Mouse (Mus musculus): ENCODE data around the gene Htr5b. TPM values are rescaled to one million over a fixed set of nuclear protein-coding genes. Genes with fewer than 3 reads are reported as not detected.

Gene Htr5b
- polyA plus RNA-seq, 1 experiment: not detected

GRCm38 (mm10) chr1:121546844-121547243, 18.6 kb upstream of the Htr5b start:
- no peak for TF ChIP-seq GATA1 (IDR thresholded peaks at IDR 0.05; ENCODE audit: low read length)
- TF ChIP-seq TAL1 (IDR thresholded peaks at IDR 0.05; ENCODE audit: low read length): no peak
- Histone ChIP-seq H3K36me3 (ENCODE audit: control insufficient read depth) (peaks cover 13% of the 10 kb centered on the region), H3K9me3 (ENCODE audit: control insufficient read depth, low read length) (peaks cover 7% of the 10 kb centered on the region), H3K27me3 (ENCODE audit: control insufficient read depth) (no peaks in the 10 kb centered on the region), H3K4me1 (ENCODE audit: control insufficient read depth) (peaks cover 13% of the 10 kb centered on the region), H3K4me3 (replicated peaks) (no peak overlapping the region)

DNA sequence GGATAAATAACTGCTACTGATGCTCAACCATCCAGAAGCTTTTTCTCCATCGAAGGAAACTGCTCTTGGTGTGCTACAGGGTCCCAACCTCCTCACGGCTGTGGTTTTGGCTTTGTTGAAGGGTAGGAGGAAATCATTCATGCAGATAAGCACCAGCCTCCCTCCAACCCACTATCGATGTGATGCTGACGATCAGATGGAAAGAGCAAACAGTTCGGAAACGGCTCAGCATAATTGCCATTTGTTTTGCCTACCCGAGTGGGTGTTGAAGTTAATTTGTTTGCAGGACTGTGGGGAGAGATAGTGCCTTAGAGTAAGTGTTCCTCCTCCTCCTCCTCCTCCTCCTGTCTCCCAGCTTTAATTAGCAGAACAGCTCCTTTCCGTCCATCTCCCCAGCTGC, 12.1 kb upstream of the Htr5b start:
- H3K36me3 ChIP-seq (ENCODE audit: control insufficient read depth): no peaks in the 10 kb centered on the region
- H3K27me3 ChIP-seq (ENCODE audit: control insufficient read depth): no peaks in the 10 kb centered on the region
- H3K9me3 ChIP-seq (ENCODE audit: control insufficient read depth, low read length): no peaks in the 10 kb centered on the region
- no peak for TF ChIP-seq GATA1 (IDR thresholded peaks at IDR 0.05; ENCODE audit: low read length)
- H3K4me3 ChIP-seq (replicated peaks): no peak overlapping the region
- H3K4me1 ChIP-seq (ENCODE audit: control insufficient read depth): no peaks in the 10 kb centered on the region

DNA sequence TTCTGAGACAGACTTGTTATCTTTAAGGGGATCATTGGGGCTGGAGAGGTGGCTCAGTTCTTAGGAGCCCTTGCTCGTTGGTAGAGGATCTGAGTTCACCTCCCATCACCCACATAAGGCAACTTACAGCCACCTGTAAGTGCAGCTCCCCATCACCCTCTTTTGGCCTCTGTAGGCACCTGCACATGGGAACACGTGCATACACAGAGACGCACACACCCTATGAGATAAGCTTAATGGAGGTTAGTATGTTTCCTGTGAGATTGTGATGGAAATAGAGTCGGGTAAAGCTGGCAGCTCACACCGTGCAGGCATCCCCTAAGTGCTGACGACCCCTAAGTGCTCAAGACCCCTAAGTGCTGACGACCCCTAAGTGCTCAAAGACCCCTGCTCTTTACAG, 3.2 kb upstream of the Htr5b start:
- no peaks in the 10 kb centered on the region for H3K36me3 ChIP-seq (ENCODE audit: control insufficient read depth)
- TF ChIP-seq GATA1 (IDR thresholded peaks at IDR 0.05; ENCODE audit: low read length): no peak
- TF ChIP-seq TAL1 (IDR thresholded peaks at IDR 0.05; ENCODE audit: low read length): no peak
- peaks cover 28% of the 10 kb centered on the region for H3K27me3 ChIP-seq (ENCODE audit: control insufficient read depth)
- no peaks in the 10 kb centered on the region for H3K4me1 ChIP-seq (ENCODE audit: control insufficient read depth)
- H3K4me3 ChIP-seq (replicated peaks): no peak overlapping the region
- peaks cover 3% of the 10 kb centered on the region; the same call in 1 of the 2 replicates for H3K9me3 ChIP-seq (ENCODE audit: control insufficient read depth, low read length)

DNA sequence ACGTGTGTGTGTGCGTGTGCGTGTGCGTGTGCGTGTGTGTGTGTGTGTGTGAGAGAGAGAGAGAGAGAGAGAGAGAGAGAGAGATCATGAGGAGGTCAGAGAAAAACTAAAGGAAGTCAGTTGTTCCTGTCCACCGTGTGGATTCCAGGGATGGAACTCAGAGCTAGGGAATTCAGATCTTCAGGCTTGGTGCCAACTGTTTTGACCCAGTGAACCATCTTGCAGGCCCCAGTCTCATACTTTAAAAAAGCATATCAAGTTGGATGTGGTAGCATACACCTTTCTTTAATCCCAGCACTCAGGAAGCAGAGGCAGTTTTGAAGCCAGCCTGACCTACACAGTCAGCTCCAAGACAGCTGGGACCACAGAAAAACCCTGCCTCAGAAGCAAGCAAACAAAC, 1.0 kb upstream of the Htr5b start:
- Histone ChIP-seq H3K27me3 (ENCODE audit: control insufficient read depth) (peaks cover 33% of the 10 kb centered on the region), H3K4me1 (ENCODE audit: control insufficient read depth) (no peaks in the 10 kb centered on the region), H3K36me3 (ENCODE audit: control insufficient read depth) (no peaks in the 10 kb centered on the region), H3K4me3 (replicated peaks) (no peak overlapping the region), H3K9me3 (ENCODE audit: control insufficient read depth, low read length) (peaks cover 3% of the 10 kb centered on the region; the same call in 1 of the 2 replicates)
- TF ChIP-seq GATA1 (IDR thresholded peaks at IDR 0.05; ENCODE audit: low read length) (no peak), TAL1 (IDR thresholded peaks at IDR 0.05; ENCODE audit: low read length) (no peak)

- Histone ChIP-seq H3K27me3 (ENCODE audit: control insufficient read depth) (peaks cover 33% of the 10 kb centered on the region), H3K4me1 (ENCODE audit: control insufficient read depth) (no peaks in the 10 kb centered on the region), H3K36me3 (ENCODE audit: control insufficient read depth) (no peaks in the 10 kb centered on the region), H3K4me3 (replicated peaks) (no peak overlapping the region), H3K9me3 (ENCODE audit: control insufficient read depth, low read length) (peaks cover 3% of the 10 kb centered on the region; the same call in 1 of the 2 replicates)
- TF ChIP-seq TAL1 (IDR thresholded peaks at IDR 0.05; ENCODE audit: low read length) (no peak), GATA1 (IDR thresholded peaks at IDR 0.05; ENCODE audit: low read length) (no peak)
Observed at GRCm38 (mm10) chr1:121527600-121528398, 466 bp downstream of the Htr5b start.

DNA sequence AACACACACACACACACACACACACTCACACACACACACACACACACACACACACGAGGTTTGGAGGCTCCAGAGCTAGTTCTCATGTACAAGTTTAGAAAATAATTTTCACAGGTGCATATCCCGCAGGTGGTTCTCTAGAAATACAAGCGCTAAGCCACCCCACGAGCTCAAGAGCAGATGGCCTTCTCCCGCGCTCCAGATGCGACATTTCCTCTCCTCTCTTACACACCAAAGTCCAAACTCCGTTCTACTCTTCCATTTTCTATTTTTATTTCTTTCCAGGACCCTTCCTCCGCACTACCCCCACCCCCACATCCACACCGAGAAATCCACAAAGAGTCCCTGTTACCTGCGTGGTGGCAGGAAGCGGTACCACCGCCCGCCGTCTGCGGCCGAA, 1.2 kb downstream of the Htr5b start:
- TF ChIP-seq TAL1 (IDR thresholded peaks at IDR 0.05; ENCODE audit: low read length) (no peak), GATA1 (IDR thresholded peaks at IDR 0.05; ENCODE audit: low read length) (no peak)
- Histone ChIP-seq H3K36me3 (ENCODE audit: control insufficient read depth) (no peaks in the 10 kb centered on the region), H3K4me3 (replicated peaks) (no peak overlapping the region), H3K9me3 (ENCODE audit: control insufficient read depth, low read length) (peaks cover 3% of the 10 kb centered on the region; the same call in 1 of the 2 replicates), H3K27me3 (ENCODE audit: control insufficient read depth) (peaks cover 33% of the 10 kb centered on the region), H3K4me1 (ENCODE audit: control insufficient read depth) (no peaks in the 10 kb centered on the region)

- Histone ChIP-seq H3K27me3 (ENCODE audit: control insufficient read depth) (no peaks in the 10 kb centered on the region), H3K4me3 (replicated peaks) (no peak overlapping the region), H3K4me1 (ENCODE audit: control insufficient read depth) (no peaks in the 10 kb centered on the region), H3K36me3 (ENCODE audit: control insufficient read depth) (no peaks in the 10 kb centered on the region), H3K9me3 (ENCODE audit: control insufficient read depth, low read length) (no peaks in the 10 kb centered on the region)
- TF ChIP-seq GATA1 (IDR thresholded peaks at IDR 0.05; ENCODE audit: low read length): no peak
- TF ChIP-seq TAL1 (IDR thresholded peaks at IDR 0.05; ENCODE audit: low read length): no peak
Observed at GRCm38 (mm10) chr1:121518609-121519008, 9.7 kb downstream of the Htr5b start.

- Histone ChIP-seq H3K4me1 (ENCODE audit: control insufficient read depth) (no peaks in the 10 kb centered on the region), H3K27me3 (ENCODE audit: control insufficient read depth) (no peaks in the 10 kb centered on the region), H3K4me3 (replicated peaks) (no peak overlapping the region), H3K36me3 (ENCODE audit: control insufficient read depth) (no peaks in the 10 kb centered on the region), H3K9me3 (ENCODE audit: control insufficient read depth, low read length) (no peaks in the 10 kb centered on the region)
- TF ChIP-seq GATA1 (IDR thresholded peaks at IDR 0.05; ENCODE audit: low read length): no peak
- TF ChIP-seq TAL1 (IDR thresholded peaks at IDR 0.05; ENCODE audit: low read length): no peak
Observed at GRCm38 (mm10) chr1:121511966-121512365, 16.3 kb downstream of the Htr5b start.

- TF ChIP-seq TAL1 (IDR thresholded peaks at IDR 0.05; ENCODE audit: low read length): no peak
- no peak for TF ChIP-seq GATA1 (IDR thresholded peaks at IDR 0.05; ENCODE audit: low read length)
- Histone ChIP-seq H3K27me3 (ENCODE audit: control insufficient read depth) (no peaks in the 10 kb centered on the region), H3K4me1 (ENCODE audit: control insufficient read depth) (no peaks in the 10 kb centered on the region)
Observed at GRCm38 (mm10) chr1:121511186-121511585, 17.1 kb downstream of the Htr5b start.

More at GRCm38 (mm10) chr1:121511186-121511585, 17.1 kb downstream of the Htr5b start:
- Histone ChIP-seq H3K36me3 (ENCODE audit: control insufficient read depth) (no peaks in the 10 kb centered on the region), H3K4me3 (replicated peaks) (no peak overlapping the region), H3K9me3 (ENCODE audit: control insufficient read depth, low read length) (no peaks in the 10 kb centered on the region)
